8 mouse cellular contexts compared by ENCODE assay signal in genomic region chr2:59628057-59628901, GRCm38 (mm10). TPM values are rescaled to one million over a fixed set of nuclear protein-coding genes. Genes with fewer than 3 reads are reported as not detected.
DNase-seq lines count a peak whose midpoint lies in the region; ATAC-seq and TF ChIP-seq lines count a peak whose summit lies in the region.

No protein-coding gene starts in this region.

- ATAC-seq in hindbrain, embryonic 11.5 days (ENCODE audit: low FRiP score): no peak
- peak; percentile 51 for ATAC-seq in lung, embryonic 15.5 days (ENCODE audit: borderline replicate concordance, extremely low read depth, low FRiP score, low TSS enrichment)

- no peaks in the 10 kb centered on the region for H3K27me3 ChIP-seq in hindbrain, embryonic 10.5 days (ENCODE audit: insufficient read depth, poor library complexity, severe bottlenecking)
- no peaks in the 10 kb centered on the region for H3K27me3 ChIP-seq in hindbrain, embryonic 11.5 days (ENCODE audit: control insufficient read depth, insufficient read depth, low read length)
- H3K27me3 ChIP-seq in kidney, adult 2 months (replicated peaks; ENCODE audit: control insufficient read depth, insufficient read depth, low read length): no peaks in the 10 kb centered on the region
- no peaks in the 10 kb centered on the region for H3K27me3 ChIP-seq in lung, embryonic 15.5 days

- H3K9me3 ChIP-seq in hindbrain, embryonic 10.5 days: no peaks in the 10 kb centered on the region
- H3K9me3 ChIP-seq in hindbrain, embryonic 11.5 days (ENCODE audit: control insufficient read depth, low read length): no peaks in the 10 kb centered on the region
- no peaks in the 10 kb centered on the region for H3K9me3 ChIP-seq in lung, embryonic 15.5 days

- H3K4me2 ChIP-seq in hindbrain, embryonic 11.5 days (replicated peaks; ENCODE audit: low read depth, low read length): no peak overlapping the region
- H3K4me2 ChIP-seq in lung, embryonic 15.5 days: no peak overlapping the region

- no peak overlapping the region for H3K9ac ChIP-seq in hindbrain, embryonic 11.5 days (ENCODE audit: low read depth, low read length)
- no peak overlapping the region for H3K9ac ChIP-seq in lung, embryonic 15.5 days

- TF ChIP-seq POLR2A in embryonic fibroblast, embryonic 13.5 days (IDR thresholded peaks at IDR 0.05; ENCODE audit: low read depth, low read length): no peak
- no peak for TF ChIP-seq POLR2A in kidney, adult 2 months (IDR thresholded peaks at IDR 0.05; ENCODE audit: low read depth, low read length)

- WGBS in hindbrain, embryonic 10.5 days: 81% methylated on average over 17 of the region's 17 CpGs
- 83% methylated on average over 17 of the region's 17 CpGs for WGBS in hindbrain, embryonic 11.5 days
- 47% methylated on average over 17 of the region's 17 CpGs for WGBS in kidney, adult 2 months
- WGBS in lung, embryonic 15.5 days: 48% methylated on average over 17 of the region's 17 CpGs

- peak overlapping the region; percentile 23; the same call in 1 of the 2 replicates for H3K27ac ChIP-seq in hindbrain, embryonic 10.5 days
- no peak overlapping the region for H3K27ac ChIP-seq in hindbrain, embryonic 11.5 days (ENCODE audit: low read depth, low read length)
- peak overlapping the region; percentile 34 for H3K27ac ChIP-seq in embryonic fibroblast, embryonic 13.5 days (ENCODE audit: insufficient read depth, low read length)
- H3K27ac ChIP-seq in kidney, adult 2 months (ENCODE audit: insufficient read depth, low read depth, low read length): peak overlapping the region; percentile 5; the same call in 1 of the 2 replicates
- peak overlapping the region; percentile 45 for H3K27ac ChIP-seq in lung, embryonic 15.5 days

- H3K36me3 ChIP-seq in hindbrain, embryonic 10.5 days: no peaks in the 10 kb centered on the region
- H3K36me3 ChIP-seq in hindbrain, embryonic 11.5 days (ENCODE audit: control insufficient read depth, insufficient read depth, low read length): no peaks in the 10 kb centered on the region
- H3K36me3 ChIP-seq in kidney, adult 2 months (ENCODE audit: control insufficient read depth, insufficient read depth, low read length): no peaks in the 10 kb centered on the region
- H3K36me3 ChIP-seq in lung, embryonic 15.5 days: no peaks in the 10 kb centered on the region

- peaks cover 15% of the 10 kb centered on the region for H3K4me1 ChIP-seq in hindbrain, embryonic 10.5 days (replicated peaks)
- no peaks in the 10 kb centered on the region for H3K4me1 ChIP-seq in hindbrain, embryonic 11.5 days (replicated peaks; ENCODE audit: control insufficient read depth, insufficient read depth, low read length)
- peaks cover 42% of the 10 kb centered on the region for H3K4me1 ChIP-seq in embryonic fibroblast, embryonic 13.5 days (ENCODE audit: control insufficient read depth, insufficient read depth, low read length)
- H3K4me1 ChIP-seq in kidney, adult 2 months (ENCODE audit: control insufficient read depth, insufficient read depth, low read length): peaks cover 43% of the 10 kb centered on the region
- H3K4me1 ChIP-seq in lung, embryonic 15.5 days: peaks cover 60% of the 10 kb centered on the region

- DNase-seq in hindbrain, embryonic 10.5 days (ENCODE audit: low spot score): no peak
- DNase-seq in hindbrain, embryonic 11.5 days (ENCODE audit: low spot score): no peak
- DNase-seq in adrenal gland, adult 8-10 months: peak; percentile 48
- DNase-seq in kidney, adult 2 months: peak; percentile 71
- no peak for DNase-seq in T-cell, adult 2 months (ENCODE audit: low spot score)
- no peak for DNase-seq in spleen, adult 18-20 months

- no peak overlapping the region for H3K4me3 ChIP-seq in hindbrain, embryonic 10.5 days
- H3K4me3 ChIP-seq in hindbrain, embryonic 11.5 days (ENCODE audit: low read depth, low read length): no peak overlapping the region
- no peak overlapping the region for H3K4me3 ChIP-seq in embryonic fibroblast, embryonic 13.5 days (ENCODE audit: insufficient read depth, low read length)
- no peak overlapping the region for H3K4me3 ChIP-seq in kidney, adult 2 months (ENCODE audit: insufficient read depth, low read depth, low read length)
- H3K4me3 ChIP-seq in lung, embryonic 15.5 days: no peak overlapping the region

- TF ChIP-seq CTCF in embryonic fibroblast, embryonic 13.5 days (IDR thresholded peaks at IDR 0.05; ENCODE audit: borderline replicate concordance, insufficient read depth, low read length): no peak
- no peak for TF ChIP-seq CTCF in kidney, adult 2 months (conservative IDR thresholded peaks at IDR 0.05; ENCODE audit: insufficient read depth, insufficient read length, low read depth, low read length)

RNA-seq across cellular contexts. Expression of gene Tanc1, which starts 16.4 kb away (rescaled TPM):
- 15.9 and 16.3 TPM in 2 replicates for polyA plus RNA-seq in hindbrain, embryonic 10.5 days (2016; fragmentation: Nextera tagmentation; extraction: Ambion mirVana)
- polyA plus RNA-seq in hindbrain, embryonic 11.5 days (2014; fragmentation: Nextera tagmentation; extraction: Ambion mirVana): 11.2 and 12.2 TPM in 2 replicates
- total RNA-seq in adrenal gland, adult 8-10 months (2022): 10 to 100 TPM; 17.4 to 31.0 (median 23.9) TPM
- 61.8 and 66.1 TPM in 2 replicates for polyA plus RNA-seq in embryonic fibroblast, embryonic 13.5 days (2011; ENCODE audit: insufficient read length, low read depth, missing spikeins)
- 24.0 and 29.5 TPM in 2 replicates for polyA plus RNA-seq in kidney, adult 2 months (2012; rRNA removed)
- 30.0 and 33.9 TPM in 2 replicates for polyA plus RNA-seq in lung, embryonic 15.5 days (2015; fragmentation: Nextera tagmentation; extraction: Ambion mirVana)

Comparison
In these comparisons a context has a peak if more than half of its experiments do, and no peak if none do; other contexts are left out.
1. DNase-seq: peak in adrenal gland, adult 8-10 months (single experiment) and kidney, adult 2 months (single experiment); none in hindbrain, embryonic 10.5 days (single experiment), hindbrain, embryonic 11.5 days (single experiment), T-cell, adult 2 months (single experiment) and spleen, adult 18-20 months (0 of 2).